Comparison of ENCODE assay signal across 8 mouse cellular contexts in genomic region chr2:173022056-173022681, GRCm38 (mm10). TPM values are rescaled to one million over a fixed set of nuclear protein-coding genes. Genes with fewer than 3 reads are reported as not detected.
DNase-seq lines count a peak whose midpoint lies in the region; ATAC-seq and TF ChIP-seq lines count a peak whose summit lies in the region.

No protein-coding gene starts in this region.

- peak overlapping the region; percentile 96 for H3K9ac ChIP-seq in heart, embryonic 13.5 days
- peak overlapping the region; percentile 74 for H3K9ac ChIP-seq in limb, embryonic 11.5 days (ENCODE audit: low read length)

- no peak overlapping the region for H3K27ac ChIP-seq in cortical plate, adult 2 months (ENCODE audit: insufficient read depth, low read length)
- H3K27ac ChIP-seq in heart, embryonic 13.5 days (replicated peaks), result peak overlapping the region; percentile 86
- no peak overlapping the region for H3K27ac ChIP-seq in limb, embryonic 11.5 days (replicated peaks; ENCODE audit: low read depth, low read length)

- peak overlapping the region; percentile 76 for H3K4me2 ChIP-seq in heart, embryonic 13.5 days
- peak overlapping the region; percentile 71 for H3K4me2 ChIP-seq in limb, embryonic 11.5 days (ENCODE audit: low read depth, severe bottlenecking)
- H3K4me2 ChIP-seq in myocyte (ENCODE audit: low read depth), result peak overlapping the region; percentile 88

- peak overlapping the region; percentile 69 for H3K4me3 ChIP-seq in cortical plate, adult 2 months (ENCODE audit: insufficient read depth, low read length)
- H3K4me3 ChIP-seq in heart, embryonic 13.5 days, result peak overlapping the region; percentile 93
- H3K4me3 ChIP-seq in limb, embryonic 11.5 days (ENCODE audit: low read depth, low read length), result peak overlapping the region; percentile 77
- peak overlapping the region; percentile 63 for H3K4me3 ChIP-seq in myocyte

- H3K27me3 ChIP-seq in heart, embryonic 13.5 days (replicated peaks), result peaks cover 11% of the 10 kb centered on the region
- no peaks in the 10 kb centered on the region for H3K27me3 ChIP-seq in limb, embryonic 11.5 days (ENCODE audit: control insufficient read depth, insufficient read depth, low read length)
- no peaks in the 10 kb centered on the region for H3K27me3 ChIP-seq in myocyte (ENCODE audit: control insufficient read depth, insufficient read depth, insufficient read length)

- peak; percentile 20 for ATAC-seq in heart, embryonic 13.5 days (ENCODE audit: extremely low read depth, insufficient number of reproducible peaks, low FRiP score, low TSS enrichment)
- 0 out of 2 replicates have a peak, but pooled peaks have one; percentile 8 for ATAC-seq in limb, embryonic 11.5 days (ENCODE audit: insufficient number of reproducible peaks, low FRiP score, low TSS enrichment, low read depth)

- H3ac ChIP-seq in myocyte (ENCODE audit: control insufficient read depth, insufficient read length), result peak overlapping the region; percentile 18

- WGBS in heart, embryonic 13.5 days, result under 1% methylated on average over 51 of the region's 51 CpGs
- WGBS in limb, embryonic 11.5 days, result under 1% methylated on average over 43 of the region's 51 CpGs

- H3K9me3 ChIP-seq in heart, embryonic 13.5 days, result no peaks in the 10 kb centered on the region
- no peaks in the 10 kb centered on the region for H3K9me3 ChIP-seq in limb, embryonic 11.5 days (ENCODE audit: control insufficient read depth, low read length)

- H3K36me3 ChIP-seq in heart, embryonic 13.5 days, result peaks cover 40% of the 10 kb centered on the region
- H3K36me3 ChIP-seq in limb, embryonic 11.5 days (ENCODE audit: control insufficient read depth, insufficient read depth, low read length), result peaks cover 2% of the 10 kb centered on the region; the same call in 1 of the 2 replicates
- H3K36me3 ChIP-seq in myocyte (ENCODE audit: control insufficient read depth, insufficient read depth), result no peaks in the 10 kb centered on the region

- DNase-seq in 416B (ENCODE audit: low read depth), result peak; percentile 56
- DNase-seq in CD4-positive, CD25-positive, alpha-beta regulatory T cell, adult 2 months (ENCODE audit: low read depth, low spot score), result peak; percentile 81
- peak; percentile 73 for DNase-seq in limb, embryonic 11.5 days (ENCODE audit: low spot score)
- peak; percentile 72 to 77 for DNase-seq in thymus, postnatal 36 days
- no peak for DNase-seq in layer of hippocampus, adult 9-11 months

- TF ChIP-seq CTCF in cortical plate, adult 2 months (IDR thresholded peaks at IDR 0.05; ENCODE audit: extremely low read depth, insufficient read depth, low read length), result no peak

- peaks cover 29% of the 10 kb centered on the region for H3K79me2 ChIP-seq in myocyte (ENCODE audit: control insufficient read depth, insufficient read depth)

- H3K4me1 ChIP-seq in cortical plate, adult 2 months (ENCODE audit: control insufficient read depth, insufficient read depth, low read length), result no peaks in the 10 kb centered on the region
- peaks cover 89% of the 10 kb centered on the region for H3K4me1 ChIP-seq in heart, embryonic 13.5 days
- peaks cover 25% of the 10 kb centered on the region for H3K4me1 ChIP-seq in limb, embryonic 11.5 days (ENCODE audit: control insufficient read depth, insufficient read depth, low read length)

- TF ChIP-seq POLR2A in cortical plate, adult 2 months (IDR thresholded peaks at IDR 0.05; ENCODE audit: extremely low read depth, insufficient read depth, low read length), result no peak
- no peak for TF ChIP-seq POLR2A in myocyte (IDR thresholded peaks at IDR 0.05; ENCODE audit: insufficient read length, low read depth)

TF ChIP-seq in myocyte, 11 proteins besides CTCF, POLR2A, EP300 and RAD21:
- peak in 1 of 3 experiments; percentile 64 for TF ChIP-seq MYOD1 (IDR thresholded peaks at IDR 0.05; ENCODE audit: control insufficient read depth in 1 of 3, insufficient read length in 2 of 3, low read depth in 2 of 3)
- peak in 1 of 3 experiments; percentile 38 for TF ChIP-seq MYOG (IDR thresholded peaks at IDR 0.05; ENCODE audit: control insufficient read depth in 1 of 3, insufficient read depth in 1 of 3, insufficient read length in 2 of 3, low read depth in 2 of 3)
- no peak for TF ChIP-seq MAX (IDR thresholded peaks at IDR 0.05; ENCODE audit: low read depth)

RNA-seq across cellular contexts. Expression of gene Rbm38, which starts 1.9 kb away (rescaled TPM):
- polyA plus RNA-seq in cortical plate, adult 2 months (2012; rRNA removed), result 5.2 and 5.9 TPM in 2 replicates
- polyA plus RNA-seq in heart, embryonic 13.5 days (2015; fragmentation: Nextera tagmentation; extraction: Ambion mirVana), result 116 and 121 TPM in 2 replicates
- 66.5 and 69.4 TPM in 2 replicates for polyA plus RNA-seq in limb, embryonic 11.5 days (2014; fragmentation: Nextera tagmentation; extraction: Ambion mirVana)
- polyA plus RNA-seq in myocyte (2012; fragmentation: generic; extraction: Trizol), result 124 TPM

RNA-seq across cellular contexts. Expression of gene Rae1, which starts 22.3 kb away (rescaled TPM):
- polyA plus RNA-seq in cortical plate, adult 2 months (2012; rRNA removed), result 68.4 and 79.6 TPM in 2 replicates
- 94.7 and 106 TPM in 2 replicates for polyA plus RNA-seq in heart, embryonic 13.5 days (2015; fragmentation: Nextera tagmentation; extraction: Ambion mirVana)
- polyA plus RNA-seq in limb, embryonic 11.5 days (2014; fragmentation: Nextera tagmentation; extraction: Ambion mirVana), result 172 and 174 TPM in 2 replicates
- polyA plus RNA-seq in myocyte (2012; fragmentation: generic; extraction: Trizol), result 68.4 TPM

RNA-seq across cellular contexts. Expression of gene Spo11, which starts 44.7 kb away (rescaled TPM):
- 0.36 and 0.67 TPM in 2 replicates for polyA plus RNA-seq in cortical plate, adult 2 months (2012; rRNA removed)
- polyA plus RNA-seq in heart, embryonic 13.5 days (2015; fragmentation: Nextera tagmentation; extraction: Ambion mirVana), result 0.11 and 0.23 TPM in 2 replicates
- 0.95 and 1.7 TPM in 2 replicates for polyA plus RNA-seq in limb, embryonic 11.5 days (2014; fragmentation: Nextera tagmentation; extraction: Ambion mirVana)
- polyA plus RNA-seq in myocyte (2012; fragmentation: generic; extraction: Trizol), result not detected
